Mouse (Mus musculus): Measurements from ENCODE around the gene Map2.

DNA sequence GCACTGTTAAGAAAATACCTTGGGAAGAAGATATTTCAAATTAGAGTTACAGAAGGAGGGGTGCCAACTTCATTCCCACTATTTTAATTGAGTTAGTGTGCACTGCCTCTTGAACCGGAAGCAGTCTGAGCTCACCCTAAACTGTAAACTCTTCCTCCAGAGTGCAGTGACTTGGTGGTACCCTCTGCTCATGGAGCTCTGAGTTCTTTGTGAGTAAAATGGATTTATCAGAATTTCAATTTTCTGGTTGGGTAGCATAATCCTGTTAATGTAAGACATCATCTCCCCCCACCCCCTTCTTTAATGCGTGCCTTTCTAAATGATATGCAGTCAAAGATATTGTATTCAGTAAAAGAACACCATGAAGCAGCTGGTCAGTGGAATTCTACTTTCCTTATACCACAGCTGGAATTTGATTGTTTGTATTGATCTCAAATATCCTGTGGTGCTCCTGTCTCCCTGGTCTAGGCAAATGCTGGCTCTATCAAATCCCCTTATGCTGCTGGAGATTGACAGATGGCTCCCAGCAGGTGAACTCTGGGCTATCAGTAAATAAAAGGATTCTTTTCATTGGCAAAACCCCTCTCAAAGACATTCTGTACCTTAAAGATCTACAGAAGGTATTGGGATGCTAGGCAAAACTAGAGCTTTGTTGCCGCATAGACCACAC is 174.2 kb downstream of the Map2 start:
- TF ChIP-seq CTCF (IDR thresholded peaks at IDR 0.05; ENCODE audit: low read depth, low read length) (no peak), GATA1 (IDR thresholded peaks at IDR 0.05; ENCODE audit: borderline replicate concordance, low read length) (no peak)

Measured in G1E (cell line).